ENCODE assay signal across 22 mouse cellular contexts in the genomic region with DNA sequence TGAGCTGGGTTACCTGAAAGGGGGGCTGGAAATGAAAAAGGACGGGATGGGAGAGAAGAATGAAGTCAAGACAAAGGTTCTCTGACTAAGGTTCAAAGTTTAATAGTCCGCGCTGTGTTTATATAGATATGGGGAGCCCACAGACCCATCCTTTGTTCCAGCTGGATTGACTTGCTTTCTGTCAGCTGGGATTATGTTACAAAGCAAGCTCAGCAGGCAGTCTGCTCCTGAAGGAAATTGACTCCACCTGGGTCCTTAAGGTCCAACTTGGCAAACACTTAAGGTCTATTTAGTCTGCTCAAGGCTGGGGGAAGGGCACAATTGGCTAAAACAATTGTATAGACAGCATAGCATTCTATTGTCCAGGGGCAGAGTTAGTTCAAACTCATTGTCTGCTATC.
DNase-seq lines count a peak whose midpoint lies in the region; ATAC-seq lines count a peak whose summit lies in the region.
"Had no signal": no experiment of that assay in that cellular context is flagged by ENCODE, and none has a peak within 500 bp of the region (broad histone marks: within the 10 kb centered on the region; RNA-seq: fewer than 3 reads in every experiment).

No protein-coding gene starts in this region.

- ATAC-seq in kidney, embryonic 16.5 days (ENCODE audit: low FRiP score, low TSS enrichment), result peak; percentile 84; the same call in 1 of the 2 replicates
- ATAC-seq in forebrain, embryonic 12.5 days (ENCODE audit: low FRiP score), result no peak
- ATAC-seq in midbrain, embryonic 13.5 days, result no peak
- ATAC-seq: CD4-positive, CD25-positive, alpha-beta regulatory T cell, adult 4 months; forebrain, postnatal 0 days; intestine, embryonic 16.5 days had no signal

- no peaks in the 10 kb centered on the region for H3K36me3 ChIP-seq in kidney, embryonic 16.5 days (ENCODE audit: insufficient read depth, low read length)
- H3K36me3 ChIP-seq in forebrain, embryonic 12.5 days (replicated peaks), result no peaks in the 10 kb centered on the region
- H3K36me3 ChIP-seq in midbrain, embryonic 13.5 days, result no peaks in the 10 kb centered on the region
- H3K36me3 ChIP-seq: embryonic facial prominence, embryonic 13.5 days; heart, embryonic 12.5 days; hindbrain, embryonic 15.5 days; midbrain, embryonic 12.5 days; neural tube, embryonic 13.5 days had no signal

- DNase-seq in cerebellum, adult 9-10 months, result peak; percentile 53
- no peak for DNase-seq in cerebellum, adult 11 months
- DNase-seq in kidney, adult 9 months, result no peak
- peak; percentile 38 for DNase-seq in ES-CJ7 (ENCODE audit: low read depth, low spot score)
- DNase-seq in embryo, embryonic 11 days, result peak; percentile 43
- DNase-seq: forebrain, postnatal 0 days; heart, postnatal 14 days; kidney, postnatal 4 days; right cerebral cortex, adult 18-20 months; thymus, postnatal 14 days had no signal

- H3K9ac ChIP-seq in kidney, embryonic 16.5 days (replicated peaks; ENCODE audit: low read length), result no peak overlapping the region
- H3K9ac ChIP-seq in forebrain, embryonic 12.5 days, result no peak overlapping the region
- no peak overlapping the region for H3K9ac ChIP-seq in midbrain, embryonic 13.5 days (replicated peaks)
- H3K9ac ChIP-seq: embryonic facial prominence, embryonic 13.5 days; forebrain, postnatal 0 days; heart, embryonic 12.5 days; hindbrain, embryonic 15.5 days; liver, embryonic 14.5 days; midbrain, embryonic 12.5 days; neural tube, embryonic 13.5 days had no signal

- 31% methylated on average over 3 of the region's 3 CpGs for WGBS in kidney, embryonic 16.5 days
- 45% methylated on average over 3 of the region's 3 CpGs for WGBS in forebrain, embryonic 12.5 days
- WGBS in midbrain, embryonic 13.5 days, result 58% methylated on average over 3 of the region's 3 CpGs

- no peaks in the 10 kb centered on the region for H3K4me1 ChIP-seq in kidney, embryonic 16.5 days (ENCODE audit: insufficient read depth, low read length)
- no peaks in the 10 kb centered on the region for H3K4me1 ChIP-seq in forebrain, embryonic 12.5 days
- no peaks in the 10 kb centered on the region for H3K4me1 ChIP-seq in midbrain, embryonic 13.5 days (replicated peaks)
- H3K4me1 ChIP-seq: embryonic facial prominence, embryonic 13.5 days; heart, embryonic 12.5 days; hindbrain, embryonic 15.5 days; midbrain, embryonic 12.5 days; neural tube, embryonic 13.5 days had no signal

- H3K9me3 ChIP-seq in kidney, embryonic 16.5 days (ENCODE audit: low read length), result no peaks in the 10 kb centered on the region
- no peaks in the 10 kb centered on the region for H3K9me3 ChIP-seq in forebrain, embryonic 12.5 days
- no peaks in the 10 kb centered on the region for H3K9me3 ChIP-seq in midbrain, embryonic 13.5 days
- H3K9me3 ChIP-seq: embryonic facial prominence, embryonic 13.5 days; heart, embryonic 12.5 days; hindbrain, embryonic 15.5 days; midbrain, embryonic 12.5 days; neural tube, embryonic 13.5 days had no signal

- H3K4me3 ChIP-seq in kidney, embryonic 16.5 days (ENCODE audit: low read length), result no peak overlapping the region
- no peak overlapping the region for H3K4me3 ChIP-seq in forebrain, embryonic 12.5 days (replicated peaks)
- H3K4me3 ChIP-seq in midbrain, embryonic 13.5 days (replicated peaks), result no peak overlapping the region
- H3K4me3 ChIP-seq: embryonic facial prominence, embryonic 13.5 days; heart, embryonic 12.5 days; hindbrain, embryonic 15.5 days; midbrain, embryonic 12.5 days; neural tube, embryonic 13.5 days had no signal

- no peaks in the 10 kb centered on the region for H3K27me3 ChIP-seq in kidney, embryonic 16.5 days (ENCODE audit: insufficient read depth, low read length)
- no peaks in the 10 kb centered on the region for H3K27me3 ChIP-seq in forebrain, embryonic 12.5 days
- no peaks in the 10 kb centered on the region for H3K27me3 ChIP-seq in midbrain, embryonic 13.5 days
- H3K27me3 ChIP-seq: embryonic facial prominence, embryonic 13.5 days; heart, embryonic 12.5 days; hindbrain, embryonic 15.5 days; midbrain, embryonic 12.5 days; neural tube, embryonic 13.5 days had no signal

- H3K27ac ChIP-seq in kidney, embryonic 16.5 days (ENCODE audit: low read length), result no peak overlapping the region
- H3K27ac ChIP-seq in forebrain, embryonic 12.5 days, result no peak overlapping the region
- no peak overlapping the region for H3K27ac ChIP-seq in midbrain, embryonic 13.5 days
- H3K27ac ChIP-seq: embryonic facial prominence, embryonic 13.5 days; hindbrain, embryonic 15.5 days; liver, embryonic 14.5 days; macrophage; midbrain, embryonic 12.5 days; neural tube, embryonic 13.5 days had no signal

- no peak overlapping the region for H3K4me2 ChIP-seq in kidney, embryonic 16.5 days (replicated peaks; ENCODE audit: low read depth, low read length)
- H3K4me2 ChIP-seq in forebrain, embryonic 12.5 days, result no peak overlapping the region
- no peak overlapping the region for H3K4me2 ChIP-seq in midbrain, embryonic 13.5 days (replicated peaks)
- H3K4me2 ChIP-seq: embryonic facial prominence, embryonic 13.5 days; heart, embryonic 12.5 days; hindbrain, embryonic 15.5 days; midbrain, embryonic 12.5 days; neural tube, embryonic 13.5 days had no signal

Comparison
In these comparisons a context has a peak if more than half of its experiments do, and no peak if none do; other contexts are left out.
1. DNase-seq: peak in cerebellum, adult 9-10 months (single experiment), ES-CJ7 (single experiment) and embryo, embryonic 11 days (single experiment); none in cerebellum, adult 11 months (single experiment) and kidney, adult 9 months (single experiment).